24 mouse cellular contexts compared by ENCODE assay signal in genomic region chr4:62533729-62534128, GRCm38 (mm10). TPM values are rescaled to one million over a fixed set of nuclear protein-coding genes. Genes with fewer than 3 reads are reported as not detected.
DNase-seq lines count a peak whose midpoint lies in the region; ATAC-seq lines count a peak whose summit lies in the region.
"Had no signal": no experiment of that assay in that cellular context is flagged by ENCODE, and none has a peak within 500 bp of the region (broad histone marks: within the 10 kb centered on the region; RNA-seq: fewer than 3 reads in every experiment).

No protein-coding gene starts in this region.

- H3K27me3 ChIP-seq in embryonic facial prominence, embryonic 12.5 days, result no peaks in the 10 kb centered on the region
- H3K27me3 ChIP-seq in embryonic facial prominence, embryonic 10.5 days (replicated peaks; ENCODE audit: low read depth, poor library complexity, severe bottlenecking), result no peaks in the 10 kb centered on the region
- H3K27me3 ChIP-seq in embryonic facial prominence, embryonic 14.5 days (replicated peaks; ENCODE audit: control insufficient read depth, insufficient read depth, low read length), result no peaks in the 10 kb centered on the region
- H3K27me3 ChIP-seq in midbrain, embryonic 10.5 days (ENCODE audit: low read depth, poor library complexity, severe bottlenecking), result no peaks in the 10 kb centered on the region
- H3K27me3 ChIP-seq: forebrain, embryonic 12.5 days; hindbrain, embryonic 13.5 days; intestine, embryonic 15.5 days; Patski had no signal

- peak overlapping the region; percentile 65 for H3K27ac ChIP-seq in embryonic facial prominence, embryonic 12.5 days
- H3K27ac ChIP-seq in embryonic facial prominence, embryonic 10.5 days (replicated peaks), result no peak overlapping the region; the same call in 1 of the 2 replicates
- H3K27ac ChIP-seq in embryonic facial prominence, embryonic 14.5 days (replicated peaks; ENCODE audit: low read depth, low read length), result 0 out of 2 replicates have a peak overlapping the region, but pooled peaks have one; percentile 28
- H3K27ac ChIP-seq in midbrain, embryonic 10.5 days (replicated peaks), result no peak overlapping the region
- H3K27ac ChIP-seq: forebrain, embryonic 12.5 days; heart, adult 2 months; hindbrain, embryonic 13.5 days; intestine, embryonic 15.5 days had no signal

- no peak for DNase-seq in embryonic facial prominence, embryonic 10.5 days (ENCODE audit: low spot score)
- DNase-seq in MN1 (ENCODE audit: low spot score), result peak; percentile 27
- no peak for DNase-seq in embryonic facial prominence, embryonic 14.5 days (ENCODE audit: low spot score)
- DNase-seq in embryo, embryonic 10 days (ENCODE audit: low spot score), result no peak
- DNase-seq in midbrain, embryonic 10.5 days (ENCODE audit: low spot score), result no peak
- DNase-seq: adrenal gland, adult 2 months; adrenal gland, postnatal 14 days; cerebellum, adult 11 months; cerebellum, adult 2 months; cerebellum, adult 9-11 months; cerebellum, postnatal 25 days; embryo, embryonic 11 days; gastrocnemius, postnatal 10 days; gastrocnemius, postnatal 36 days; heart, adult 2 months; kidney, adult 11 months had no signal

- no peak for ATAC-seq in embryonic facial prominence, embryonic 12.5 days (ENCODE audit: insufficient number of reproducible peaks, insufficient read depth, low FRiP score, low TSS enrichment)
- peak; percentile 71 for ATAC-seq in embryonic facial prominence, embryonic 14.5 days (ENCODE audit: low read depth)
- ATAC-seq: forebrain, embryonic 16.5 days; hindbrain, embryonic 16.5 days; intestine, embryonic 15.5 days; Patski had no signal

- H3K9me3 ChIP-seq in embryonic facial prominence, embryonic 12.5 days, result no peaks in the 10 kb centered on the region
- no peaks in the 10 kb centered on the region for H3K9me3 ChIP-seq in embryonic facial prominence, embryonic 10.5 days
- H3K9me3 ChIP-seq in embryonic facial prominence, embryonic 14.5 days (ENCODE audit: control insufficient read depth, low read length), result 0 out of 2 replicates have a peak, but pooled peaks cover 8% of the 10 kb centered on the region
- no peaks in the 10 kb centered on the region; the same call in 1 of the 2 replicates for H3K9me3 ChIP-seq in midbrain, embryonic 10.5 days (replicated peaks)
- H3K9me3 ChIP-seq: forebrain, embryonic 12.5 days; hindbrain, embryonic 13.5 days; intestine, embryonic 15.5 days had no signal

- no peak overlapping the region for H3K9ac ChIP-seq in embryonic facial prominence, embryonic 12.5 days
- no peak overlapping the region for H3K9ac ChIP-seq in embryonic facial prominence, embryonic 14.5 days (ENCODE audit: low read depth, low read length)
- H3K9ac ChIP-seq: forebrain, embryonic 12.5 days; hindbrain, embryonic 13.5 days; intestine, embryonic 15.5 days had no signal

- 0 out of 2 replicates have a peak, but pooled peaks cover 3% of the 10 kb centered on the region for H3K4me1 ChIP-seq in embryonic facial prominence, embryonic 12.5 days
- peaks cover 6% of the 10 kb centered on the region; the same call in 1 of the 2 replicates for H3K4me1 ChIP-seq in embryonic facial prominence, embryonic 10.5 days
- H3K4me1 ChIP-seq in embryonic facial prominence, embryonic 14.5 days (ENCODE audit: control insufficient read depth, insufficient read depth, low read length), result peaks cover 4% of the 10 kb centered on the region; the same call in 1 of the 2 replicates
- no peaks in the 10 kb centered on the region for H3K4me1 ChIP-seq in midbrain, embryonic 10.5 days
- H3K4me1 ChIP-seq: forebrain, embryonic 12.5 days; hindbrain, embryonic 13.5 days; intestine, embryonic 15.5 days had no signal

- H3K4me3 ChIP-seq in embryonic facial prominence, embryonic 12.5 days, result no peak overlapping the region
- H3K4me3 ChIP-seq in embryonic facial prominence, embryonic 10.5 days, result no peak overlapping the region
- H3K4me3 ChIP-seq in embryonic facial prominence, embryonic 14.5 days (ENCODE audit: low read depth, low read length), result no peak overlapping the region
- no peak overlapping the region for H3K4me3 ChIP-seq in midbrain, embryonic 10.5 days
- H3K4me3 ChIP-seq: forebrain, embryonic 12.5 days; heart, adult 2 months; hindbrain, embryonic 13.5 days; intestine, embryonic 15.5 days had no signal

- WGBS in embryonic facial prominence, embryonic 12.5 days, result 53% methylated on average over 6 of the region's 6 CpGs
- WGBS in embryonic facial prominence, embryonic 10.5 days, result 80% methylated on average over 6 of the region's 6 CpGs
- 45% methylated on average over 6 of the region's 6 CpGs for WGBS in embryonic facial prominence, embryonic 14.5 days
- 84% methylated on average over 6 of the region's 6 CpGs for WGBS in midbrain, embryonic 10.5 days

- no peak overlapping the region for H3K4me2 ChIP-seq in embryonic facial prominence, embryonic 12.5 days (replicated peaks)
- no peak overlapping the region for H3K4me2 ChIP-seq in embryonic facial prominence, embryonic 14.5 days (ENCODE audit: low read depth, low read length)
- H3K4me2 ChIP-seq: forebrain, embryonic 12.5 days; heart, embryonic 11.5 days; hindbrain, embryonic 13.5 days; intestine, embryonic 15.5 days had no signal

- no peaks in the 10 kb centered on the region for H3K36me3 ChIP-seq in embryonic facial prominence, embryonic 12.5 days
- no peaks in the 10 kb centered on the region for H3K36me3 ChIP-seq in embryonic facial prominence, embryonic 10.5 days (replicated peaks)
- no peaks in the 10 kb centered on the region for H3K36me3 ChIP-seq in embryonic facial prominence, embryonic 14.5 days (ENCODE audit: control insufficient read depth, insufficient read depth, low read length)
- H3K36me3 ChIP-seq in midbrain, embryonic 10.5 days, result no peaks in the 10 kb centered on the region
- H3K36me3 ChIP-seq: forebrain, embryonic 12.5 days; hindbrain, embryonic 13.5 days; intestine, embryonic 15.5 days had no signal

RNA-seq across cellular contexts. Expression of gene 4933430I17Rik, which starts 8.6 kb away (rescaled TPM):
- 0.45 and 0.99 TPM in 2 replicates for polyA plus RNA-seq in embryonic facial prominence, embryonic 12.5 days (2016; fragmentation: Nextera tagmentation; extraction: Ambion mirVana)
- 1.1 and 1.3 TPM in 2 replicates for polyA plus RNA-seq in embryonic facial prominence, embryonic 10.5 days (2016; fragmentation: Nextera tagmentation; extraction: Ambion mirVana)
- polyA plus RNA-seq in embryonic facial prominence, embryonic 14.5 days (2014; fragmentation: Nextera tagmentation; extraction: Ambion mirVana), result 0.37 and 0.43 TPM in 2 replicates
- polyA plus RNA-seq in midbrain, embryonic 10.5 days (2016; fragmentation: Nextera tagmentation; extraction: Ambion mirVana), result 1.5 and 1.7 TPM in 2 replicates
- polyA plus RNA-seq: heart, adult 2 months had no signal

RNA-seq across cellular contexts. Expression of gene Pole3, which starts 8.9 kb away (rescaled TPM):
- polyA plus RNA-seq in embryonic facial prominence, embryonic 12.5 days (2016; fragmentation: Nextera tagmentation; extraction: Ambion mirVana), result 89.1 and 92.8 TPM in 2 replicates
- 117 and 120 TPM in 2 replicates for polyA plus RNA-seq in embryonic facial prominence, embryonic 10.5 days (2016; fragmentation: Nextera tagmentation; extraction: Ambion mirVana)
- 66.3 and 72.7 TPM in 2 replicates for polyA plus RNA-seq in embryonic facial prominence, embryonic 14.5 days (2014; fragmentation: Nextera tagmentation; extraction: Ambion mirVana)
- 140 and 142 TPM in 2 replicates for polyA plus RNA-seq in midbrain, embryonic 10.5 days (2016; fragmentation: Nextera tagmentation; extraction: Ambion mirVana)

RNA-seq across cellular contexts. Expression of gene Alad, which starts 14.0 kb away (rescaled TPM):
- 76.9 and 78.5 TPM in 2 replicates for polyA plus RNA-seq in embryonic facial prominence, embryonic 12.5 days (2016; fragmentation: Nextera tagmentation; extraction: Ambion mirVana)
- polyA plus RNA-seq in embryonic facial prominence, embryonic 10.5 days (2016; fragmentation: Nextera tagmentation; extraction: Ambion mirVana), result 106 and 114 TPM in 2 replicates
- 65.5 and 75.8 TPM in 2 replicates for polyA plus RNA-seq in embryonic facial prominence, embryonic 14.5 days (2014; fragmentation: Nextera tagmentation; extraction: Ambion mirVana)
- 120 and 123 TPM in 2 replicates for polyA plus RNA-seq in midbrain, embryonic 10.5 days (2016; fragmentation: Nextera tagmentation; extraction: Ambion mirVana)

RNA-seq across cellular contexts. Expression of gene Rgs3, which starts 25.9 kb away (rescaled TPM):
- 45.0 and 45.2 TPM in 2 replicates for polyA plus RNA-seq in embryonic facial prominence, embryonic 12.5 days (2016; fragmentation: Nextera tagmentation; extraction: Ambion mirVana)
- polyA plus RNA-seq in embryonic facial prominence, embryonic 10.5 days (2016; fragmentation: Nextera tagmentation; extraction: Ambion mirVana), result 35.4 and 35.5 TPM in 2 replicates
- polyA plus RNA-seq in embryonic facial prominence, embryonic 14.5 days (2014; fragmentation: Nextera tagmentation; extraction: Ambion mirVana), result 37.2 and 38.8 TPM in 2 replicates
- 29.4 and 41.1 TPM in 2 replicates for polyA plus RNA-seq in midbrain, embryonic 10.5 days (2016; fragmentation: Nextera tagmentation; extraction: Ambion mirVana)

RNA-seq across cellular contexts. Expression of gene Hdhd3, which starts 30.5 kb away (rescaled TPM):
- 11.1 and 14.2 TPM in 2 replicates for polyA plus RNA-seq in embryonic facial prominence, embryonic 12.5 days (2016; fragmentation: Nextera tagmentation; extraction: Ambion mirVana)
- polyA plus RNA-seq in embryonic facial prominence, embryonic 10.5 days (2016; fragmentation: Nextera tagmentation; extraction: Ambion mirVana), result 11.0 and 13.2 TPM in 2 replicates
- polyA plus RNA-seq in embryonic facial prominence, embryonic 14.5 days (2014; fragmentation: Nextera tagmentation; extraction: Ambion mirVana), result 12.6 and 13.9 TPM in 2 replicates
- 10.9 and 13.3 TPM in 2 replicates for polyA plus RNA-seq in midbrain, embryonic 10.5 days (2016; fragmentation: Nextera tagmentation; extraction: Ambion mirVana)

Comparison
In these comparisons a context has a peak if more than half of its experiments do, and no peak if none do; other contexts are left out.
1. H3K27ac ChIP-seq: peak in embryonic facial prominence, embryonic 12.5 days (single experiment) and embryonic facial prominence, embryonic 14.5 days (single experiment); none in embryonic facial prominence, embryonic 10.5 days (single experiment) and midbrain, embryonic 10.5 days (single experiment).